Mouse (Mus musculus): ENCODE measurements around the gene Cald1.

- TF ChIP-seq CTCF (IDR thresholded peaks at IDR 0.05; ENCODE audit: borderline replicate concordance, control insufficient read depth, extremely low read depth, insufficient read depth, low read length, poor library complexity) (no peak), POLR2A (IDR thresholded peaks at IDR 0.05; ENCODE audit: control insufficient read depth, extremely low read depth, insufficient read depth, low read length, poor library complexity) (no peak)
Observed at GRCm38 (mm10) chr6:34805582-34805981, 207.3 kb downstream of the Cald1 start.
